Mouse (Mus musculus): ENCODE data around the gene Slc37a1. TPM values are rescaled to one million over a fixed set of nuclear protein-coding genes. Genes with fewer than 3 reads are reported as not detected.
A peak's percentile ranks its signal among the peaks of the same experiment; 100 is the strongest.

Slc37a1 gene
- total RNA-seq (2021), result 1 to 10 TPM; 7.3 to 9.1 TPM
- 18.7 and 19.7 TPM in 2 replicates for polyA plus RNA-seq (2012; rRNA removed)
- long read RNA-seq, transcript Slc37a1-201 (20 exons, 3,389 nt), result major isoform, 9 of 14 reads
- long read RNA-seq, partial matches to known transcripts, result 1 of 14 reads
- long read RNA-seq, other reads (novel, unspliced or antisense), result 4 of 14 reads

GRCm38 (mm10) chr17:31286492-31286891 lies at the start of gene Slc37a1:
Gene Slc37a1, plus strand, starts transcription at chr17:31286792.
- Histone ChIP-seq H3K9ac (ENCODE audit: low read depth, low read length) (no peak within 1 kb of the TSS), H3K36me3 (ENCODE audit: control insufficient read depth, insufficient read depth, low read length) (no peaks in the 10 kb centered on the region), H3K79me2 (replicated peaks; ENCODE audit: control insufficient read depth, insufficient read depth, low read length) (no peaks in the 10 kb centered on the region), H3K4me3 (no peak within 1 kb of the TSS), H3K4me1 (ENCODE audit: control insufficient read depth, insufficient read depth, low read length) (no peaks in the 10 kb centered on the region), H3K27me3 (ENCODE audit: control insufficient read depth, insufficient read depth, low read length) (no peaks in the 10 kb centered on the region), H3K27ac (no peak within 1 kb of the TSS)
- DNase-seq, result no peak
- WGBS, result 100% methylated on average over 1 of the region's 1 CpGs
- intact Hi-C loops (cut with DNase I), result no loop called here
- no peak for TF ChIP-seq POLR2A (IDR thresholded peaks at IDR 0.05; ENCODE audit: insufficient read depth, low read depth, low read length)
- no peak for TF ChIP-seq CTCF (IDR thresholded peaks at IDR 0.05)
- TF ChIP-seq EP300 (IDR thresholded peaks at IDR 0.05; ENCODE audit: insufficient read depth, low read depth, low read length), result no peak

- intact Hi-C loops (cut with DNase I), result no loop called here
- H3K9ac ChIP-seq (ENCODE audit: low read depth, low read length), result no peak overlapping the region
- H3K79me2 ChIP-seq (replicated peaks; ENCODE audit: control insufficient read depth, insufficient read depth, low read length), result no peaks in the 10 kb centered on the region
- peak in 1 of 2 experiments; percentile 2 for DNase-seq
- H3K4me1 ChIP-seq (ENCODE audit: control insufficient read depth, insufficient read depth, low read length), result no peaks in the 10 kb centered on the region
- WGBS, result 74% methylated on average over 7 of the region's 7 CpGs
- H3K27ac ChIP-seq, result no peak overlapping the region
- no peak overlapping the region for H3K4me3 ChIP-seq
- no peaks in the 10 kb centered on the region for H3K27me3 ChIP-seq (ENCODE audit: control insufficient read depth, insufficient read depth, low read length)
- TF ChIP-seq EP300 (IDR thresholded peaks at IDR 0.05; ENCODE audit: insufficient read depth, low read depth, low read length) (no peak), POLR2A (IDR thresholded peaks at IDR 0.05; ENCODE audit: insufficient read depth, low read depth, low read length) (no peak), CTCF (IDR thresholded peaks at IDR 0.05) (no peak)
- H3K36me3 ChIP-seq (ENCODE audit: control insufficient read depth, insufficient read depth, low read length), result no peaks in the 10 kb centered on the region
Measured at GRCm38 (mm10) chr17:31238234-31239020, 48.2 kb upstream of the Slc37a1 start.

- H3K79me2 ChIP-seq (replicated peaks; ENCODE audit: control insufficient read depth, insufficient read depth, low read length), result no peaks in the 10 kb centered on the region
- H3K27ac ChIP-seq, result no peak overlapping the region
- TF ChIP-seq EP300 (IDR thresholded peaks at IDR 0.05; ENCODE audit: insufficient read depth, low read depth, low read length) (no peak), CTCF (IDR thresholded peaks at IDR 0.05) (no peak), POLR2A (IDR thresholded peaks at IDR 0.05; ENCODE audit: insufficient read depth, low read depth, low read length) (no peak)
- H3K4me3 ChIP-seq, result no peak overlapping the region
- H3K36me3 ChIP-seq (ENCODE audit: control insufficient read depth, insufficient read depth, low read length), result no peaks in the 10 kb centered on the region
- peak in 1 of 2 experiments; percentile 8 for DNase-seq
- H3K27me3 ChIP-seq (ENCODE audit: control insufficient read depth, insufficient read depth, low read length), result no peaks in the 10 kb centered on the region
- intact Hi-C loops (cut with DNase I), result no loop called here
- 78% methylated on average over 8 of the region's 8 CpGs for WGBS
- peaks cover 4% of the 10 kb centered on the region for H3K4me1 ChIP-seq (ENCODE audit: control insufficient read depth, insufficient read depth, low read length)
- no peak overlapping the region for H3K9ac ChIP-seq (ENCODE audit: low read depth, low read length)
Measured at GRCm38 (mm10) chr17:31241156-31241555, 45.4 kb upstream of the Slc37a1 start.

- no peak overlapping the region for H3K9ac ChIP-seq (ENCODE audit: low read depth, low read length)
- H3K4me3 ChIP-seq, result no peak overlapping the region
- peak in 1 of 2 experiments; percentile 27 for DNase-seq
- no peaks in the 10 kb centered on the region for H3K36me3 ChIP-seq (ENCODE audit: control insufficient read depth, insufficient read depth, low read length)
- 0% methylated on average over 1 of the region's 1 CpGs for WGBS
- H3K79me2 ChIP-seq (replicated peaks; ENCODE audit: control insufficient read depth, insufficient read depth, low read length), result no peaks in the 10 kb centered on the region
- TF ChIP-seq EP300 (IDR thresholded peaks at IDR 0.05; ENCODE audit: insufficient read depth, low read depth, low read length) (no peak), CTCF (IDR thresholded peaks at IDR 0.05) (peak; percentile 60), POLR2A (IDR thresholded peaks at IDR 0.05; ENCODE audit: insufficient read depth, low read depth, low read length) (no peak)
- H3K27ac ChIP-seq, result no peak overlapping the region
- H3K27me3 ChIP-seq (ENCODE audit: control insufficient read depth, insufficient read depth, low read length), result no peaks in the 10 kb centered on the region
- intact Hi-C loops (cut with DNase I), result loop anchor here (2.0 kb wide), 1 partner anchor 232 kb away; no protein-coding TSS in a partner anchor
- H3K4me1 ChIP-seq (ENCODE audit: control insufficient read depth, insufficient read depth, low read length), result peaks cover 4% of the 10 kb centered on the region
Measured at GRCm38 (mm10) chr17:31242764-31243163, 43.8 kb upstream of the Slc37a1 start.

GRCm38 (mm10) chr17:31245321-31245720 lies 41.3 kb upstream of the Slc37a1 start:
- intact Hi-C loops (cut with DNase I), result no loop called here
- WGBS, result 22% methylated on average over 5 of the region's 5 CpGs
- TF ChIP-seq EP300 (IDR thresholded peaks at IDR 0.05; ENCODE audit: insufficient read depth, low read depth, low read length) (no peak), CTCF (IDR thresholded peaks at IDR 0.05) (no peak), POLR2A (IDR thresholded peaks at IDR 0.05; ENCODE audit: insufficient read depth, low read depth, low read length) (no peak)
- Histone ChIP-seq H3K27me3 (ENCODE audit: control insufficient read depth, insufficient read depth, low read length) (no peaks in the 10 kb centered on the region), H3K79me2 (replicated peaks; ENCODE audit: control insufficient read depth, insufficient read depth, low read length) (no peaks in the 10 kb centered on the region), H3K9ac (ENCODE audit: low read depth, low read length) (no peak overlapping the region), H3K36me3 (ENCODE audit: control insufficient read depth, insufficient read depth, low read length) (no peaks in the 10 kb centered on the region), H3K4me1 (ENCODE audit: control insufficient read depth, insufficient read depth, low read length) (peaks cover 4% of the 10 kb centered on the region), H3K27ac (peak overlapping the region; percentile 36), H3K4me3 (no peak overlapping the region)
- peak in 1 of 2 experiments; percentile 52 for DNase-seq

DNA sequence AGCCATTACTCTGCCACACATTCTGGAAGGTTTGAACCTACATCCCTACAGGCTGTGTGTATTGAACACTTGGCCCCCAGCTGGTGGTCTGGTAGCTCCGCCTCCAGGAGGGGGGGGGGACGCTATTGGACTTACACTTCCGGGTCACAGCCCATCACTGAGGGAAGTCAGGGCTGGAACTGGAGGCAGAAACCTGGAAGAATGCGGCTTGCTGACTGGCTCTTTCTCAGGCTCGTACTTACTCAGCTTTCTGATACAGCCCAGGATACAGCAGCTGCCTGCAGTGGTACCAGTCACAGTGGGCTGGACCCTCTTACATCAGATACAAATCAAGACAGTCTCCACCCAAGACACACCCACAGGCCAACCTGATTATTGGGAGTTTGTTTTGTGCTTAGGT lies 39.4 kb upstream of the Slc37a1 start:
- H3K36me3 ChIP-seq (ENCODE audit: control insufficient read depth, insufficient read depth, low read length), result no peaks in the 10 kb centered on the region
- no peaks in the 10 kb centered on the region for H3K27me3 ChIP-seq (ENCODE audit: control insufficient read depth, insufficient read depth, low read length)
- H3K9ac ChIP-seq (ENCODE audit: low read depth, low read length), result no peak overlapping the region
- no peak overlapping the region for H3K4me3 ChIP-seq
- H3K79me2 ChIP-seq (replicated peaks; ENCODE audit: control insufficient read depth, insufficient read depth, low read length), result no peaks in the 10 kb centered on the region
- DNase-seq, result no peak
- TF ChIP-seq CTCF (IDR thresholded peaks at IDR 0.05), result no peak
- TF ChIP-seq EP300 (IDR thresholded peaks at IDR 0.05; ENCODE audit: insufficient read depth, low read depth, low read length), result no peak
- TF ChIP-seq POLR2A (IDR thresholded peaks at IDR 0.05; ENCODE audit: insufficient read depth, low read depth, low read length), result no peak
- H3K27ac ChIP-seq, result no peak overlapping the region
- 47% methylated on average over 5 of the region's 5 CpGs for WGBS
- intact Hi-C loops (cut with DNase I), result no loop called here
- peaks cover 4% of the 10 kb centered on the region for H3K4me1 ChIP-seq (ENCODE audit: control insufficient read depth, insufficient read depth, low read length)
